Mouse (Mus musculus) kidney, adult 2 months (tissue): ENCODE results near the gene B2m. TPM values are rescaled to one million over a fixed set of nuclear protein-coding genes. Genes with fewer than 3 reads are reported as not detected.
"Not testable (repeated sequence)": the region's sequence is repeated elsewhere in the genome, so short reads cannot be mapped to it uniquely, and the experiment has no call there.

ENCODE experiments used
- DNase-seq: peaks from one replicate; pipeline ENCODE4 v3.0.0; 2021
- H3K27ac ChIP-seq: fragments of 200-500 bp; 2 replicates; pipeline ENCODE4 v1.5.1; 2012; ENCODE audit warnings: low read depth, low read length, control low read depth, inconsistent platforms; ENCODE audit not compliant: insufficient read depth
- H3K27me3 ChIP-seq: fragments of 200-500 bp; replicated peaks from 2 replicates; pipeline ENCODE4 v1.6.1; 2012; ENCODE audit warnings: mild to moderate bottlenecking, moderate library complexity, low read length, inconsistent platforms; ENCODE audit not compliant: control insufficient read depth, insufficient read depth
- H3K36me3 ChIP-seq: fragments of 200-500 bp; 2 replicates; pipeline ENCODE4 v1.6.1; 2012; ENCODE audit warnings: mild to moderate bottlenecking, moderate library complexity, low read length, inconsistent platforms; ENCODE audit not compliant: control insufficient read depth, insufficient read depth
- H3K4me1 ChIP-seq: fragments of 200-500 bp; 2 replicates; pipeline ENCODE4 v1.6.1; 2011; ENCODE audit warnings: low read length; ENCODE audit not compliant: control insufficient read depth, insufficient read depth
- H3K4me3 ChIP-seq: fragments of 200-500 bp; 2 replicates; pipeline ENCODE4 v1.5.1; 2011; ENCODE audit warnings: mild to moderate bottlenecking, low read depth, low read length, control low read depth; ENCODE audit not compliant: insufficient read depth
- CTCF ChIP-seq: fragments of 200-500 bp; conservative IDR thresholded peaks from 2 replicates; pipeline ENCODE4 v1.5.1; 2011; ENCODE audit warnings: low read depth, mild to moderate bottlenecking, control low read depth, low read length, moderate library complexity, mixed read lengths; ENCODE audit not compliant: insufficient read depth, insufficient read length
- POLR2A ChIP-seq: fragments of 200-500 bp; IDR thresholded peaks from one replicate; pipeline ENCODE4 v1.6.1; 2011; ENCODE audit warnings: low read depth, low read length, control low read depth
- WGBS: fragments of 180-500 bp; shearing (Covaris S2); methylation state at CpG from one replicate; pipeline ENCODE4 v1.1.7; 2018; 5-methylcytosine and 5-hydroxymethylcytosine counted together
- polyA plus RNA-seq: library from polyadenylated mRNA; depleted of rRNA; stranded (reverse); fragments of >200 nt; gene quantifications from 2 replicates; pipeline ENCODE4 v1.2.3, GENCODE M21; 2012; rRNA removed

Gene B2m
- 577 and 854 TPM in 2 replicates for polyA plus RNA-seq

DNA sequence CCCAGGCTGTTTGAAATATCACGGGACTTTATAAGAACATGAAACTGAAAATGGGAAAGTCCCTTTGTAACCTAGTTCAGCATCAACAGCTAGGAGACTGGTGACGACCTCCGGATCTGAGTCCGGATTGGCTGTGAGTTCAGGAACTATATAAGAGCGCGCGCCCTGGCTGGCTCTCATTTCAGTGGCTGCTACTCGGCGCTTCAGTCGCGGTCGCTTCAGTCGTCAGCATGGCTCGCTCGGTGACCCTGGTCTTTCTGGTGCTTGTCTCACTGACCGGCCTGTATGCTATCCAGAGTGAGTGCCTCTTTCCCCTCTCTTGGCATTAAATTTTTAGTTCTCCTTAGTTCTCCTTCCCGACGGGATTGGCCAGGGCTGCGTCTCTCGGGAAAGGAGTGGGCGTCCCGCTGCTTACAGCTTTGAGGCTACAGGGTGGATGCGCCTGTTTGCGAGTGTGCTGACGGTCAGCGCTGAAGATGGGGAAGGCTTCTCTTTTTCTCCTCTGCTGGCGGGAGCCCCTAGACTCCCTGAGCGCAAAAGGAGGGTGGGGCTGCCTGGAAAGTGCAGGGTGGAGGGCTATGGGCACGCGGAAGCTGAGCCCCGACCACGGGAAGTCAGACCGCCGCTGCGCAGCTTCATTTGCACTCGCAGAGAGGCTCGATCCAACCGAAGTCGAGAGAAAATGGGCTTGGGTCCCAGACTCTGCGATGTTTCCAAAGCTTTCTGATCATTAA, at the start of gene B2m:
Gene B2m (plus strand): TSS at position 179 of the 734 bp plus-strand sequence.
- WGBS, result under 1% methylated on average over 40 of the region's 40 CpGs
- peak; percentile 97 for DNase-seq
- H3K4me1 ChIP-seq, result no peaks in the 10 kb centered on the region
- peak within 1 kb of the TSS; percentile 74 for H3K27ac ChIP-seq
- no peaks in the 10 kb centered on the region for H3K36me3 ChIP-seq
- no peaks in the 10 kb centered on the region for H3K27me3 ChIP-seq
- peak within 1 kb of the TSS; percentile 65 for H3K4me3 ChIP-seq
- TF ChIP-seq CTCF (no peak), POLR2A (peak; percentile 98)

DNA sequence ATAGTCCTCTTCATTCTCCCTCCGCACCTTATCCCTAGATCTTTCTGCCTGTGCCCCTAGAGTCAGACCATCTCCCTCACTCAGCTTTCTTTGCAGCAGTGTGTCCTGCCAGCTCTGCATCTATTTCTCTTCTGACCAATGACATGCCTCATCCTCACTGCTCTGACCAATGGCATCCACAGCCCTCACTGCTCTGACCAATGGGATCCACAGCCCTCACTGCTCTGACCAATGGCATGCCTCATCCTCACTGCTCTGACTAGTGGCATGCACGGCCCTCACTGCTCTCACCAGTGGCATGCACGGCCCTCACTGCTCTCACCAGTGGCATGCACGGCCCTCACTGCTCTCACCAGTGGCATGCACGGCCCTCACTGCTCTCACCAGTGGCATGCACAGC, 49.8 kb upstream of the B2m start:
- DNase-seq, H3K27me3 ChIP-seq, H3K36me3 ChIP-seq, H3K4me1 ChIP-seq, H3K4me3 ChIP-seq, H3K27ac ChIP-seq: not testable (repeated sequence)
- 88% methylated on average over 5 of the region's 5 CpGs for WGBS

DNA sequence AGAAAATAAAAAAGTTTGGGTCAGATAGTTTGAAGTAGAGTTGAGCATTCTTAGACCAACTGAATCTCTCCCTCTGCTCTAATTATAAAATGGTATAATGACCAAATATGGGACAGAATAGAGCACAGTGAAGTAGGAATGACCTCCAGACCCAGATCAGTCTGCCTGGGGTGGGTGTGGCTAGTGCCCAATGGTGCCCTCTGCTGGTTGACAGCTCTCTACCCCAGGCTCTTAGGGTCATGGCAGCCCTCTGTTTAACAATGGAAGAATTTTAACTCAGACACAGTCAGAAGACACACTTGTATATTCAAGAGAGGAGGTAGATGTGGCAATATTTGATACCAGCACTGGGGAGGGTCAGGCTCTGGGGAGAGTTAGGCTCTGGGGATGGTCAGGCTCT, 45.4 kb upstream of the B2m start:
- Histone ChIP-seq H3K27me3 (no peaks in the 10 kb centered on the region), H3K27ac (no peak overlapping the region), H3K4me1 (no peaks in the 10 kb centered on the region), H3K4me3 (no peak overlapping the region), H3K36me3 (peaks cover 1% of the 10 kb centered on the region)
- peak; percentile 68 for TF ChIP-seq CTCF
- TF ChIP-seq POLR2A, result no peak
- DNase-seq, result peak; percentile 42

- no peak overlapping the region for H3K4me3 ChIP-seq
- peak; percentile 82 for DNase-seq
- 57% methylated on average over 14 of the region's 14 CpGs for WGBS
- no peak overlapping the region for H3K27ac ChIP-seq
- no peaks in the 10 kb centered on the region for H3K4me1 ChIP-seq
- H3K36me3 ChIP-seq, result no peaks in the 10 kb centered on the region; the same call in 1 of the 2 replicates
- no peaks in the 10 kb centered on the region for H3K27me3 ChIP-seq
- no peak for TF ChIP-seq POLR2A
- no peak for TF ChIP-seq CTCF
These were observed 39.4 kb upstream of the B2m start for GRCm38 (mm10) chr2:122108101-122108500.

GRCm38 (mm10) chr2:122109714-122110113, 37.8 kb upstream of the B2m start:
- DNase-seq, result no peak
- peaks cover 2% of the 10 kb centered on the region; the same call in 1 of the 2 replicates for H3K36me3 ChIP-seq
- WGBS, result 83% methylated on average over 4 of the region's 4 CpGs

DNA sequence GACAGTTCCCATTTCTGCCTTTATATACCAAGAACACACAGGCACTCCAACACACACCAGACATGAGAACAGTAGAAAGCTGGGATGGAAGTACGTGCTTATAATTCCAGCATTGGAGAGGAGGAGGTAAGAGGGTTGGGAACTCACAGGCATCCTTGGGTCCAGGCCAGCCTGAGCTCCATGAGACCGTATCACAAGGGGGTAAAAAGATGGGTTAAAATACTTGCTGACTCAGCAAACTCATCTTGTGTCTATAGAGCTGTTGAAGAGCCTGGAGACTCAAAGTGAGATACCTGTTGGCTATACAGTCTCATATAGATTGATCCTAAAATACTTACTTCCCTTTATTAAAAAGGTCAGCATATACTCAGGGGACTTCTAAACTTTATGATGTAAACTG, 30.6 kb upstream of the B2m start:
- Histone ChIP-seq H3K27me3 (no peaks in the 10 kb centered on the region), H3K4me1 (peaks cover 3% of the 10 kb centered on the region; the same call in 1 of the 2 replicates), H3K36me3 (peaks cover 2% of the 10 kb centered on the region; the same call in 1 of the 2 replicates), H3K27ac (no peak overlapping the region), H3K4me3 (no peak overlapping the region)
- TF ChIP-seq CTCF, result no peak
- TF ChIP-seq POLR2A, result no peak
- DNase-seq, result no peak
- 89% methylated on average over 2 of the region's 2 CpGs for WGBS

More at GRCm38 (mm10) chr2:122109714-122110113, 37.8 kb upstream of the B2m start:
- H3K27ac ChIP-seq, result no peak overlapping the region
- no peaks in the 10 kb centered on the region for H3K4me1 ChIP-seq
- H3K27me3 ChIP-seq, result no peaks in the 10 kb centered on the region
- H3K4me3 ChIP-seq, result no peak overlapping the region
- TF ChIP-seq CTCF (no peak), POLR2A (no peak)

- WGBS, result under 1% methylated on average over 47 of the region's 47 CpGs
These were observed 29.2 kb upstream of the B2m start, which contains the start of gene Spg11 for GRCm38 (mm10) chr2:122117961-122118958. Gene Spg11 (minus strand): TSS chr2:122118386.

More at GRCm38 (mm10) chr2:122117961-122118958, 29.2 kb upstream of the B2m start, which contains the start of gene Spg11:
- TF ChIP-seq CTCF (no peak), POLR2A (peak; percentile 95)
- Histone ChIP-seq H3K27me3 (no peaks in the 10 kb centered on the region), H3K4me3 (peak within 1 kb of the TSS; percentile 85), H3K4me1 (peaks cover 3% of the 10 kb centered on the region; the same call in 1 of the 2 replicates), H3K27ac (peak within 1 kb of the TSS; percentile 90), H3K36me3 (peaks cover 2% of the 10 kb centered on the region; the same call in 1 of the 2 replicates)
- DNase-seq, result peak; percentile 99
